29 mouse cellular contexts compared by ENCODE assay signal in the genomic region with DNA sequence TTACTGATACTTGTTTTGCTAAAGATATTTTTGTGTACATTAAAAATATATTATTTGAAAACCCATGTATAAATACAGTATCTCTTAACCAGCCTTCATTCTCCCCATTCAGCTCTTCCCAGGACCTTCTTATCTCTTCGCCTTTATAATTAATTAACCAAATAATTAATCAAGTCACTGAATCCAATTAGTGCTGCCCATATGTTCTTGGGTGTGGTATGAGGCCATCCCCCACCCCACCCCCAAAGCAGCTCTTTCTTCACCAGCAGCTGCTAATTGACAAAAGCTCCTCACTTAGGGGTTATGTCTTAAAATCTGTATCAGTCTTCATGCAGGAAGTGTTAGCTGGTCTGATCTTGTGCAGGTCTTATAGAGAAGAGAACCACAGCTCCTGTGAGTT.
DNase-seq lines count a peak whose midpoint lies in the region; ATAC-seq and TF ChIP-seq lines count a peak whose summit lies in the region.
"Had no signal": no experiment of that assay in that cellular context is flagged by ENCODE, and none has a peak within 500 bp of the region (broad histone marks: within the 10 kb centered on the region; RNA-seq: fewer than 3 reads in every experiment).

No protein-coding gene starts in this region.

- no peak overlapping the region for H3K4me2 ChIP-seq in forebrain, embryonic 13.5 days
- H3K4me2 ChIP-seq in forebrain, embryonic 16.5 days (ENCODE audit: low read length): no peak overlapping the region
- H3K4me2 ChIP-seq in hindbrain, embryonic 12.5 days (replicated peaks): no peak overlapping the region
- no peak overlapping the region for H3K4me2 ChIP-seq in hindbrain, postnatal 0 days (ENCODE audit: low read depth, low read length)
- no peak overlapping the region for H3K4me2 ChIP-seq in neural tube, embryonic 12.5 days (replicated peaks)
- no peak overlapping the region for H3K4me2 ChIP-seq in heart, embryonic 12.5 days
- H3K4me2 ChIP-seq: embryonic facial prominence, embryonic 13.5 days; heart, embryonic 11.5 days; heart, embryonic 15.5 days; hindbrain, embryonic 14.5 days; intestine, embryonic 15.5 days had no signal

- TF ChIP-seq POLR2A in brain, embryonic 14.5 days (IDR thresholded peaks at IDR 0.05; ENCODE audit: borderline replicate concordance, extremely low read depth, insufficient read depth, insufficient read length, poor library complexity, severe bottlenecking): no peak

- 48% methylated on average over 1 of the region's 1 CpGs for WGBS in forebrain, embryonic 13.5 days
- WGBS in forebrain, embryonic 16.5 days: 58% methylated on average over 1 of the region's 1 CpGs
- 60% methylated on average over 1 of the region's 1 CpGs for WGBS in hindbrain, embryonic 12.5 days
- WGBS in hindbrain, postnatal 0 days: 42% methylated on average over 1 of the region's 1 CpGs
- 71% methylated on average over 1 of the region's 1 CpGs for WGBS in neural tube, embryonic 12.5 days
- WGBS in heart, embryonic 12.5 days: 85% methylated on average over 1 of the region's 1 CpGs

- H3K27me3 ChIP-seq in forebrain, embryonic 13.5 days: no peaks in the 10 kb centered on the region
- no peaks in the 10 kb centered on the region for H3K27me3 ChIP-seq in forebrain, embryonic 16.5 days (replicated peaks; ENCODE audit: control insufficient read depth, insufficient read depth, low read length)
- H3K27me3 ChIP-seq in hindbrain, embryonic 12.5 days: no peaks in the 10 kb centered on the region
- H3K27me3 ChIP-seq in hindbrain, postnatal 0 days (ENCODE audit: insufficient read depth, low read length): no peaks in the 10 kb centered on the region
- H3K27me3 ChIP-seq in neural tube, embryonic 12.5 days (replicated peaks): no peaks in the 10 kb centered on the region
- H3K27me3 ChIP-seq in heart, embryonic 12.5 days (replicated peaks): no peaks in the 10 kb centered on the region
- H3K27me3 ChIP-seq: embryonic facial prominence, embryonic 13.5 days; heart, embryonic 15.5 days; intestine, embryonic 15.5 days had no signal

- no peaks in the 10 kb centered on the region for H3K4me1 ChIP-seq in forebrain, embryonic 13.5 days
- no peaks in the 10 kb centered on the region for H3K4me1 ChIP-seq in forebrain, embryonic 16.5 days (replicated peaks; ENCODE audit: control insufficient read depth, insufficient read depth, low read length)
- H3K4me1 ChIP-seq in hindbrain, embryonic 12.5 days: no peaks in the 10 kb centered on the region
- H3K4me1 ChIP-seq in hindbrain, postnatal 0 days (ENCODE audit: insufficient read depth, low read length): no peaks in the 10 kb centered on the region
- no peaks in the 10 kb centered on the region for H3K4me1 ChIP-seq in neural tube, embryonic 12.5 days
- H3K4me1 ChIP-seq in heart, embryonic 12.5 days (replicated peaks): no peaks in the 10 kb centered on the region
- H3K4me1 ChIP-seq: embryonic facial prominence, embryonic 10.5 days; embryonic facial prominence, embryonic 13.5 days; heart, embryonic 15.5 days; intestine, embryonic 15.5 days had no signal

- no peaks in the 10 kb centered on the region for H3K36me3 ChIP-seq in forebrain, embryonic 13.5 days (ENCODE audit: poor library complexity, severe bottlenecking)
- H3K36me3 ChIP-seq in forebrain, embryonic 16.5 days (ENCODE audit: control insufficient read depth, insufficient read depth): no peaks in the 10 kb centered on the region
- H3K36me3 ChIP-seq in hindbrain, embryonic 12.5 days: no peaks in the 10 kb centered on the region
- no peaks in the 10 kb centered on the region for H3K36me3 ChIP-seq in hindbrain, postnatal 0 days (ENCODE audit: insufficient read depth, low read length)
- H3K36me3 ChIP-seq in neural tube, embryonic 12.5 days: no peaks in the 10 kb centered on the region
- H3K36me3 ChIP-seq in heart, embryonic 12.5 days: no peaks in the 10 kb centered on the region
- H3K36me3 ChIP-seq: embryonic facial prominence, embryonic 10.5 days; embryonic facial prominence, embryonic 13.5 days; heart, embryonic 15.5 days; intestine, embryonic 15.5 days had no signal

- H3K9me3 ChIP-seq in forebrain, embryonic 13.5 days (replicated peaks): no peaks in the 10 kb centered on the region
- no peaks in the 10 kb centered on the region for H3K9me3 ChIP-seq in forebrain, embryonic 16.5 days (ENCODE audit: control insufficient read depth, low read length)
- H3K9me3 ChIP-seq in hindbrain, embryonic 12.5 days (replicated peaks): no peaks in the 10 kb centered on the region
- no peaks in the 10 kb centered on the region for H3K9me3 ChIP-seq in hindbrain, postnatal 0 days (ENCODE audit: low read length)
- no peaks in the 10 kb centered on the region for H3K9me3 ChIP-seq in neural tube, embryonic 12.5 days
- H3K9me3 ChIP-seq in heart, embryonic 12.5 days (replicated peaks): no peaks in the 10 kb centered on the region
- H3K9me3 ChIP-seq: embryonic facial prominence, embryonic 10.5 days; embryonic facial prominence, embryonic 13.5 days; heart, embryonic 15.5 days; intestine, embryonic 15.5 days had no signal

- H3K4me3 ChIP-seq in forebrain, embryonic 13.5 days: no peak overlapping the region
- H3K4me3 ChIP-seq in forebrain, embryonic 16.5 days (replicated peaks; ENCODE audit: low read length): no peak overlapping the region
- no peak overlapping the region for H3K4me3 ChIP-seq in hindbrain, embryonic 12.5 days
- H3K4me3 ChIP-seq in hindbrain, postnatal 0 days (ENCODE audit: low read length): no peak overlapping the region
- H3K4me3 ChIP-seq in neural tube, embryonic 12.5 days: no peak overlapping the region
- H3K4me3 ChIP-seq in heart, embryonic 12.5 days: no peak overlapping the region
- H3K4me3 ChIP-seq: embryonic facial prominence, embryonic 10.5 days; embryonic facial prominence, embryonic 13.5 days; erythroblast, embryonic 14.5 days; gastrocnemius, adult 2 months; heart, embryonic 15.5 days; intestine, embryonic 15.5 days had no signal

- no peak overlapping the region for H3K27ac ChIP-seq in forebrain, embryonic 13.5 days
- no peak overlapping the region for H3K27ac ChIP-seq in forebrain, embryonic 16.5 days (ENCODE audit: low read length)
- H3K27ac ChIP-seq in hindbrain, embryonic 12.5 days: no peak overlapping the region
- no peak overlapping the region for H3K27ac ChIP-seq in hindbrain, postnatal 0 days
- H3K27ac ChIP-seq in neural tube, embryonic 12.5 days: no peak overlapping the region
- no peak overlapping the region for H3K27ac ChIP-seq in heart, embryonic 12.5 days (ENCODE audit: poor library complexity, severe bottlenecking)
- H3K27ac ChIP-seq: embryonic facial prominence, embryonic 10.5 days; embryonic facial prominence, embryonic 13.5 days; gastrocnemius, adult 2 months; heart, embryonic 15.5 days; hindbrain, embryonic 14.5 days; intestine, embryonic 15.5 days had no signal

- peak; percentile 33; the same call in 1 of the 2 replicates for ATAC-seq in forebrain, embryonic 13.5 days
- no peak for ATAC-seq in forebrain, embryonic 16.5 days
- ATAC-seq in hindbrain, embryonic 12.5 days (ENCODE audit: low FRiP score): peak; percentile 67
- no peak for ATAC-seq in hindbrain, postnatal 0 days
- ATAC-seq in neural tube, embryonic 12.5 days (ENCODE audit: low FRiP score, low read depth): peak; percentile 56; the same call in 1 of the 2 replicates
- ATAC-seq in heart, embryonic 12.5 days (ENCODE audit: insufficient number of reproducible peaks, low FRiP score): no peak
- ATAC-seq: CD4-positive, CD25-positive, alpha-beta regulatory T cell, adult 4 months; intestine, embryonic 15.5 days had no signal

- H3K9ac ChIP-seq in forebrain, embryonic 13.5 days: no peak overlapping the region
- no peak overlapping the region for H3K9ac ChIP-seq in forebrain, embryonic 16.5 days (replicated peaks; ENCODE audit: low read depth, low read length)
- no peak overlapping the region for H3K9ac ChIP-seq in hindbrain, embryonic 12.5 days
- no peak overlapping the region for H3K9ac ChIP-seq in hindbrain, postnatal 0 days (replicated peaks; ENCODE audit: low read length)
- H3K9ac ChIP-seq in neural tube, embryonic 12.5 days: no peak overlapping the region
- H3K9ac ChIP-seq in heart, embryonic 12.5 days: no peak overlapping the region
- H3K9ac ChIP-seq: embryonic facial prominence, embryonic 13.5 days; heart, embryonic 15.5 days; hindbrain, embryonic 14.5 days; intestine, embryonic 15.5 days had no signal

- no peak for DNase-seq in hindbrain, postnatal 0 days (ENCODE audit: low spot score)
- DNase-seq in neural tube, embryonic 10.5 days (ENCODE audit: extremely low spot score, low spot score): no peak
- DNase-seq in brain, embryonic 14.5 days (ENCODE audit: low read depth): peak; percentile 75
- DNase-seq: adrenal gland, adult 2 months; adrenal gland, postnatal 14 days; cerebellum, adult 11-12 months; cerebellum, adult 8-10 months; cerebellum, postnatal 10 days; cerebellum, postnatal 36 days; embryo, embryonic 11 days; gastrocnemius, adult 2 months; gastrocnemius, postnatal 14 days; heart, adult 11 months; heart, postnatal 10 days; heart, postnatal 36 days; kidney, adult 11 months had no signal

- TF ChIP-seq CTCF in hindbrain, postnatal 0 days (IDR thresholded peaks at IDR 0.05; ENCODE audit: low read depth): no peak
- TF ChIP-seq CTCF in brain, embryonic 14.5 days (IDR thresholded peaks at IDR 0.05; ENCODE audit: borderline replicate concordance, extremely low read depth, insufficient read depth, insufficient read length): no peak

Comparison
In these comparisons a context has a peak if more than half of its experiments do, and no peak if none do; other contexts are left out.
1. ATAC-seq: peak in forebrain, embryonic 13.5 days (single experiment), hindbrain, embryonic 12.5 days (single experiment) and neural tube, embryonic 12.5 days (single experiment); none in forebrain, embryonic 16.5 days (single experiment), hindbrain, postnatal 0 days (single experiment) and heart, embryonic 12.5 days (single experiment).